Mouse (Mus musculus) cerebellum, postnatal 10 days (tissue): Measurements from ENCODE around the gene Slc52a3.

ENCODE experiments used
- DNase-seq, 2 experiments: peaks; one replicate each; pipeline ENCODE4 v3.0.0; 2021; ENCODE audit warnings: mixed read lengths in 2 of 2

Gene Slc52a3

GRCm38 (mm10) chr2:151996229-151997189 is at the start of gene Slc52a3:
Gene Slc52a3 (plus strand): TSS chr2:151996511.
- DNase-seq, result peak; percentile 93 to 96

GRCm38 (mm10) chr2:151947617-151948016 is 48.7 kb upstream of the Slc52a3 start:
- no peak for DNase-seq

GRCm38 (mm10) chr2:151948311-151948710 is 48.0 kb upstream of the Slc52a3 start:
- DNase-seq, result no peak

GRCm38 (mm10) chr2:151949082-151949774 is 47.1 kb upstream of the Slc52a3 start:
- no peak for DNase-seq

GRCm38 (mm10) chr2:151953665-151954064 is 42.6 kb upstream of the Slc52a3 start:
- DNase-seq, result no peak

GRCm38 (mm10) chr2:151956500-151957137 is 39.7 kb upstream of the Slc52a3 start:
- peak; percentile 64 to 66 for DNase-seq

- DNase-seq, result no peak
These were observed 37.0 kb upstream of the Slc52a3 start for GRCm38 (mm10) chr2:151959274-151959673.

GRCm38 (mm10) chr2:151961284-151962196 is 34.8 kb upstream of the Slc52a3 start:
- DNase-seq, result no peak

DNA sequence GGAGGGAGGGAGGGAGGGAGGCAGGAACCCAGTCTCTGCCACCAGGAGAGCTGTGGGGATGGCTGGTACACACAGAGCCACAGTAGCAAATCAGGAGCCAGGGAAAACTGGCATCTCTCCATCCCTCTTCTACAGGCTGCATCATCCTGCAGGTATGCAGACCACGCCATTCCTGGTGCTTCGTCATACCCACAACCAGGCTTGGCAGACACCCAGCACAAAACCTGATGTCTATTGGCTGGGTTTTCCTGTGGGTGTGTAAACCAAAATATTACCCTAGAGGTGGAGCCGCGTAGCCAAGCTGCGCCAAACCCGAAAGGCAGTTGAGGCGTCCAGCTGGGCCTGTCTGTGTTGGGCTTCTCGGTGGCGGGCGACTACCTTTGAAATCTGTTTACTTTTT is 33.8 kb upstream of the Slc52a3 start:
- DNase-seq, result peak; percentile 86 to 89

GRCm38 (mm10) chr2:151963319-151963718 is 33.0 kb upstream of the Slc52a3 start:
- DNase-seq, result no peak

DNA sequence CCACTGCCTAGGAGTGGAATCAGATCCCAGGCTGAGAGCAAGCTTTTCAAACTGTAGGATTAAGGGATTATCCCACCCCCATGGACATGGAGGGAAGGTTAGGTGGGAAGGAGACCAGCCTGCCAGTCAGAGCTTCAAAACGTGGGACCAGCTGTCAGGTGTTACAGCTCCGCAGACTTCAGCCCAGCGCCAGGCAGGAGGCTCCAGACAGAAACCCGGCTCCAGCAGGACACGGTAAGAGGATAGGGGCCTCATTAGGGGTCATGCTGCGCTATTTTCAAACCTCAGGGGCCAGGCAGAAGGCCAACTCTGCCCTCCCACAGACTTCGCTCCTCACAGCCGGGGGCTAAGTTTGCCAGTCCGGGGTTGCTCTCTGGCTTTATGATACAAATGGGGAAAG is 32.3 kb upstream of the Slc52a3 start:
- peak; percentile 48 to 61 for DNase-seq

DNA sequence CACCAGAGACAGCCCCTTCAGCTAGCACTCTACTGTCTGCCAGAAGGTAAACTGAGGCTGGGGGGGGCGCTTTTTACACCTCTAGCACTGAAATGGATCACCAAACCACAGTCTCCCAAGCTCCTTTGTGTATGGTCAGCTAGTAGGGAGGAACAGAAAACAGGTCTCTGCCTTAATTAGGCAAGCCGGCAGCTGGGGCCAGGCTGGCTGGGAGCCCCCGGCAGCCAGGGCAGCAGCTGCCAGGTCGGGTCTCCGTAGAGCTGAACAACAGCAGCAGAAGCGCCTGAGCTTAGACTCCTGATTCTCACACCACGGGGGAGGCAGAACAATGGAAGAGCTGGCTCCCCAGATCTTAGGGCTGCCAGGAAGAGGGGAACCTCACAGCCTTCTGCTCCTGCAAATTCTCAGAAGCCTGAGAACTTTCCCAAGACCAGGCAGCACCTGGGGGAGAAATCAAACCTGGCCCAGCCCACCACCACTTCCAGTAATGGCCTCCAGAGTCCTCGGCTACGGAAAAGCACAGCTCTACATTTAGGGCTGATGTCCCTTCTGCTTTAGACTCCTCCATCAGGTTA is 29.0 kb upstream of the Slc52a3 start:
- peak; percentile 70 to 79 for DNase-seq

GRCm38 (mm10) chr2:151967792-151968191 is 28.5 kb upstream of the Slc52a3 start:
- no peak for DNase-seq

DNA sequence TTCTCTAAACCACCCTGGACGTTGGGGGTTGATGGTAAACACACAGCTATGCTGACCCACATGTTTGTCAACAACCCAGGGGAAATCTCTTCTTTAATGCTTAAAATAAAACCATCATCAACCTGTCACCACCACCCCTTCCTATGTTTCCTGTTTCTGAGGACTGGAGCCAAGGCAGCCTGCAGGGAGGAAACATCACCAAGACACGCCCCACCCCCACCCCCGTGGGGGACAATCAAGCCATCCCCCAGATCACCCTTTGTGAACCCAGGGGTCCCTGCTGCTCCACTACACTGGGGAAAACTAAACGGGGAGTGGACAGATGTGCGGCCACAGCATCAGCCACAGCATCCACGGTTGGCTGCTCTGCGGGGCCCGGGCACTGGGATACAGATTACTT is 27.9 kb upstream of the Slc52a3 start:
- DNase-seq, result no peak

- DNase-seq, result peak in 1 of 2 experiments; percentile 39
These were observed 27.3 kb upstream of the Slc52a3 start for GRCm38 (mm10) chr2:151968986-151969385.

DNA sequence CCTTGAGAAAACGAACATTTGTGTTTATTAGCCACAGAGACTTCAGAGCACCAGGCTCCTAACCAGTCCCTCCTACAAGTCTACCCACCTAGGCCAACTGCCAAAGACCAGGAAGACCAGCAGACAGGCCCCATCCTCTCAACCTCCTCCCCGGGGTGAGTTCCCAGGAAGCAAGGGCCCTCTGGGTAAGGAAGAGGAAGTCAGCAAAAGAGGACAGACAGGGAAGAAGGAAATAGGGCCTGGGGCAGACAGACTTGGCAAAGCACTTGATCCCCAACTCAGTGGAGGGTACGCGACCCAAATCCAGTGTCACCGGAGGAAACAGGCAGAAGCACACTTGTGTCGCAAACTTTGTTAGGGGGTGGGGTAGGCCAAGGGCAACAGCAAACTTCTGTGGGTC is 26.9 kb upstream of the Slc52a3 start:
- DNase-seq, result peak in 1 of 2 experiments; percentile 39

- peak; percentile 82 to 88 for DNase-seq
These were observed 25.8 kb upstream of the Slc52a3 start for GRCm38 (mm10) chr2:151970191-151971172.

GRCm38 (mm10) chr2:151971748-151972147 is 24.6 kb upstream of the Slc52a3 start:
- no peak for DNase-seq

DNA sequence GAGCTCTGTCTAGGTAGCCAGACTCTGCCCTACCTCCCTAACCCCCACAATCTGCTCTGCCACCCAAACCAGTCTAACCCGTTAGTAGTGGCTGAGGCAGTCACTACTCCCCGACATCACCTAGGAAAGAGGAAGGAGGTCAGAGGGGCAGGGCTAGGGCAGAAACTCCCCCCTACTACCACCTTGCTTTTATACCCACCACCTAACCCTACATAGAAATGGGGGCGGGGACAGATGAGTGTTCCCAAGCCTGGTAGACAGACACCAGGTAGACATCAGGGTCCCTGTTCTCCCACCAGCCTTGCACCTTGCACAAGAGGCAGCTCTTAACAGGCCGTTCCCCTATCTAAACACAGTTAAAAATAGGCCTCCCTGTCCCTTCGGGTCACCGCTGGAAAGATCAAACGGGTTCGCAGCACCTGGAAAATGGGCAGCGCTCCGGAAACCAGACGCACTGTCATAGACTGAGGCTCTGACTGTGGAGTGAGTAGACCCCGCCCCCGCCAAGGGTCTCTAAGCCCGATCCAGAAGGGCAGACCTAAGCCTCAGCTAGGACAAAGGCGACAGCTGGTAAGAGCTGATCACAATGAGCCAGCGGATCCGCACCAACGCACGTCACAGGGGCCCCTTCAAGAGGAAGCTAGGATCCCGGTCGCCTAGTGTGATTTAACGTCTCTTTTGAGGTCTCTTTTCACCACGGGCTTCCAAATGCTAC is 23.3 kb upstream of the Slc52a3 start:
- peak; percentile 69 to 71 for DNase-seq
